Mouse (Mus musculus) stomach, embryonic 16.5 days (tissue): ENCODE results near the gene Plekhg2. TPM values are rescaled to one million over a fixed set of nuclear protein-coding genes. Genes with fewer than 3 reads are reported as not detected.

Experiments
- ATAC-seq: fragments of 200-750 bp; cut with Nextera tagmentation; 2 replicates; pipeline ENCODE4 v1.8.0; 2017; ENCODE audit warnings: moderate number of reproducible peaks, moderate TSS enrichment; ENCODE audit not compliant: insufficient read depth, low FRiP score
- H3K27ac ChIP-seq: fragments of 300-500 bp; sonication (generic); 2 replicates; pipeline ENCODE4 v1.5.1; 2014; ENCODE audit warnings: low read length
- H3K27me3 ChIP-seq: fragments of 300-500 bp; sonication (generic); 2 replicates; pipeline ENCODE4 v1.6.1; 2014; ENCODE audit warnings: low read length, control low read depth, mixed read lengths; ENCODE audit not compliant: control insufficient read depth, insufficient read depth
- H3K36me3 ChIP-seq: fragments of 300-500 bp; sonication (generic); 2 replicates; pipeline ENCODE4 v1.6.1; 2014; ENCODE audit warnings: low read length; ENCODE audit not compliant: control insufficient read depth, insufficient read depth
- H3K4me1 ChIP-seq: fragments of 300-500 bp; sonication (generic); 2 replicates; pipeline ENCODE4 v1.6.1; 2014; ENCODE audit warnings: low read length, control low read depth, mixed read lengths; ENCODE audit not compliant: control insufficient read depth, insufficient read depth
- H3K4me2 ChIP-seq: fragments of 300-500 bp; sonication (generic); 2 replicates; pipeline ENCODE4 v1.6.1; 2014; ENCODE audit warnings: low read depth, low read length, mixed read lengths
- H3K4me3 ChIP-seq: fragments of 300-500 bp; sonication (generic); replicated peaks from 2 replicates; pipeline ENCODE4 v1.5.1; 2014; ENCODE audit warnings: mild to moderate bottlenecking, low read length
- H3K9ac ChIP-seq: fragments of 300-500 bp; sonication (generic); 2 replicates; pipeline ENCODE4 v1.6.1; 2014; ENCODE audit warnings: low read length
- H3K9me3 ChIP-seq: fragments of 300-500 bp; sonication (generic); replicated peaks from 2 replicates; pipeline ENCODE4 v1.6.1; 2016; ENCODE audit warnings: low read length, control low read depth; ENCODE audit not compliant: control insufficient read depth
- WGBS: fragments of 180-500 bp; shearing (Covaris S2); extraction: QIAGEN DNeasy Blood & Tissue Kit; methylation state at CpG from one replicate; pipeline ENCODE4 v1.1.7; 2014; 5-methylcytosine and 5-hydroxymethylcytosine counted together
- polyA plus RNA-seq: library from polyadenylated mRNA; unstranded; fragments of >200 nt; fragmentation: Nextera tagmentation; extraction: Ambion mirVana; gene quantifications from 2 replicates; pipeline ENCODE4 v1.2.1, GENCODE M21; 2015

Gene Plekhg2
- polyA plus RNA-seq, 1 experiment from 2014 or later = 50.7 TPM

DNA sequence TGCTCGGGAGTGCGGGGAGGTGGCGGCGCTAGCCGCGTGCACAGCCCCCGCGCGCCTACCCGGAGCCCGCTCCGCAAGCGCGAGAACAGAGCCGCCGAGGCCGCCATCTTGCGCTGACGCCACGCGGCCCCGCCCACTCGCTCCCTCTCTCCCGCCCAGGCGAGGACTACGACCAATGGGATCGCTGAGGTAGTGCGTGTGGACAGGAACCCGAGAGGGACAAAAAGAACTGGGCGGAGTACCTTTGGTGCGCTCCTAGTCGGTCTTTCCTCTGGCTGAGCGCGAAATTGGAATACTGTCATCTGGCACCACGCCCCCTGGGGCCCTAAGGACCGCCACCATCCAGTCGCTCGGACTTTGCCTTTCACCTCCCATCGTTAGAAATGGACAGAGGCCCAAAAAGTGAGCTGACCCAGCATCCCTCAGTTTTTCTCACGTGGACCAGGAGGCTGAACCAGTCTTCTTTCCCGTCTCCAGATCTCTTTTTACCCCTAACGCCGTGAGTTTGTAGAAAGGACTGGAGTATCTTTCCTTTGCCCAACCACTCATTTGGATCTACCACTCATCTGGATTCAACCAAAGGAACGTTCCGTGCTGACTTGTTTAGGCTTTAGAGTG, 60.4 kb downstream of the Plekhg2 start, which contains the start of gene Timm50:
TSS of gene Timm50 (minus strand) at position 147 of the 618 bp plus-strand sequence.
- H3K9ac ChIP-seq = peak within 1 kb of the TSS; percentile 90
- no peaks in the 10 kb centered on the region for H3K9me3 ChIP-seq
- H3K36me3 ChIP-seq = peaks cover 17% of the 10 kb centered on the region
- peak within 1 kb of the TSS; percentile 64 for H3K4me3 ChIP-seq
- peak within 1 kb of the TSS; percentile 79 for H3K4me2 ChIP-seq
- no peaks in the 10 kb centered on the region for H3K27me3 ChIP-seq
- WGBS = under 1% methylated on average over 45 of the region's 45 CpGs
- ATAC-seq = peak; percentile 97
- peaks cover 8% of the 10 kb centered on the region for H3K4me1 ChIP-seq
- H3K27ac ChIP-seq = peak within 1 kb of the TSS; percentile 43; the same call in 1 of the 2 replicates

DNA sequence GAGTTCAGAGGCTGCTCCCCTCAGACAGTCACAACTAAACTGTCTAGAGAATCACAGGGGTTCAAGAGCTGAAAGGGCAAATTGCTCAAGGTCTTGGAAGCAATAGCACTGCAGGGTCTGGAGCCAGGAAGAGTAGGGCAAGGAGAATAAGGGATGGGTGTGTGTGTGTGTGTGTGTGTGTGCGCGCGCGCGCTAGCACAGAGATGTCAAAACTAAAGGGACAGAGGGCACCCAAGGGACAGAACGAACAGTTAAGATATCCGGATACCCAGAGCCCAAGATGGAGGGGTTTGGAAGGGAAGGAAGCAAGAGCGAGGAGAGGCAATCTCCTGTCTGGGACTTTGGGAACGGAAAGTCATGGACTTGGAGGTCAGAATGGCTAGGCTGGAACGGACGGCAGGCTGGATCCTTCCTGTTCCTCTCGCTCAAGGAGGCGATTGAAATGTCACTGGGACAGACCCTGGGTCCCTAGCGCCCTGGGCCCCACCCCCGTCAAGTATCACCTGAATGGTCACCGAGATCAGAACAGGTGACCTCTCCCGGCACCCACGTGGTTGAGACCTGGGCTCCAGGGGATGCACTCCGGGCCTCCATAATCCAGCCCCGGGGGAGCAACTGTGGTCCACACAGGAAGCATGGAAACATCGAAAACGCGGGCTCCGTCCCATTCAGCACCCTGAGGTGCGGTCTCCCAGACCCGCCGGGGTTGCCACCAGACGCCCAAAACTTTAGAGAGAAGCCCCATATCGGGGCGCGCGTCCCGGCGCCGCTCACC, 61.1 kb downstream of the Plekhg2 start:
- Histone ChIP-seq H3K4me1 (peaks cover 8% of the 10 kb centered on the region), H3K27ac (peak overlapping the region; percentile 43; the same call in 1 of the 2 replicates), H3K4me3 (peak overlapping the region; percentile 64), H3K4me2 (peak overlapping the region; percentile 79), H3K36me3 (peaks cover 14% of the 10 kb centered on the region), H3K9ac (peak overlapping the region; percentile 90), H3K9me3 (no peaks in the 10 kb centered on the region), H3K27me3 (no peaks in the 10 kb centered on the region)
- WGBS = 3% methylated on average over 35 of the region's 35 CpGs
- peak; percentile 64 for ATAC-seq

- Histone ChIP-seq H3K36me3 (peaks cover 7% of the 10 kb centered on the region), H3K27me3 (no peaks in the 10 kb centered on the region), H3K4me2 (no peak overlapping the region), H3K4me3 (no peak overlapping the region), H3K4me1 (peaks cover 8% of the 10 kb centered on the region), H3K9me3 (no peaks in the 10 kb centered on the region), H3K9ac (no peak overlapping the region), H3K27ac (no peak overlapping the region)
- WGBS = 48% methylated on average over 9 of the region's 9 CpGs
- ATAC-seq = no peak
Measured at GRCm38 (mm10) chr7:28309737-28310136, 62.7 kb downstream of the Plekhg2 start.

Other genes with a start within 250 kb of the Plekhg2 start
- gene 9530053A07Rik, start 243.1 kb downstream of the Plekhg2 start, polyA plus RNA-seq = 0.03 and 0.04 TPM in 2 replicates
- 60.0 and 86.3 TPM in 2 replicates for gene Fbl, start 202.9 kb downstream of the Plekhg2 start, polyA plus RNA-seq
- gene Dyrk1b, start 193.1 kb downstream of the Plekhg2 start, polyA plus RNA-seq = 6.2 and 7.0 TPM in 2 replicates
- gene Eid2, start 104.7 kb downstream of the Plekhg2 start, polyA plus RNA-seq = 1.1 and 1.2 TPM in 2 replicates
- 5.9 and 7.9 TPM in 2 replicates for gene Eid2b, start 94.9 kb downstream of the Plekhg2 start, polyA plus RNA-seq
- 0.14 TPM in 1 of 2 replicates, not detected in the other for gene Selenov, start 81.4 kb downstream of the Plekhg2 start, polyA plus RNA-seq
- gene Dll3, start 70.4 kb downstream of the Plekhg2 start, polyA plus RNA-seq = 1.3 TPM in 2 replicates
- 113 and 116 TPM in 2 replicates for gene Timm50, start 60.5 kb downstream of the Plekhg2 start, polyA plus RNA-seq
- 85.7 and 86.7 TPM in 2 replicates for gene Supt5, start 33.9 kb downstream of the Plekhg2 start, polyA plus RNA-seq
- gene Rps16, start 21.9 kb downstream of the Plekhg2 start, polyA plus RNA-seq = 800 and 962 TPM in 2 replicates
- gene Zfp36, start 7.7 kb upstream of the Plekhg2 start, polyA plus RNA-seq = 26.1 and 35.1 TPM in 2 replicates
- 38.7 and 41.2 TPM in 2 replicates for gene Med29, start 20.1 kb upstream of the Plekhg2 start, polyA plus RNA-seq
- 84.3 and 88.5 TPM in 2 replicates for gene Paf1, start 20.4 kb upstream of the Plekhg2 start, polyA plus RNA-seq
- 17.7 and 19.2 TPM in 2 replicates for gene Gmfg, start 64.8 kb upstream of the Plekhg2 start, polyA plus RNA-seq
- 1.0 and 1.7 TPM in 2 replicates for gene Lrfn1, start 79.4 kb upstream of the Plekhg2 start, polyA plus RNA-seq
- not detected in 2 replicates for gene Ifnl2, start 137.9 kb upstream of the Plekhg2 start, polyA plus RNA-seq
- gene Ifnl3, start 150.2 kb upstream of the Plekhg2 start, polyA plus RNA-seq = not detected in 2 replicates
- gene Sycn, start 168.3 kb upstream of the Plekhg2 start, polyA plus RNA-seq = 124 and 215 TPM in 2 replicates
- 19.7 and 34.8 TPM in 2 replicates for gene Nccrp1, start 174.7 kb upstream of the Plekhg2 start, polyA plus RNA-seq
- 10.9 and 11.2 TPM in 2 replicates for gene Samd4b, start 225.5 kb upstream of the Plekhg2 start, polyA plus RNA-seq
- 54.8 and 64.4 TPM in 2 replicates for gene Pak4, start 225.6 kb upstream of the Plekhg2 start, polyA plus RNA-seq